In genomic region chr3:124274928-124275609, GRCm38 (mm10) we compare ENCODE assay signal across 9 mouse cellular contexts. TPM values are rescaled to one million over a fixed set of nuclear protein-coding genes. Genes with fewer than 3 reads are reported as not detected.
DNase-seq lines count a peak whose midpoint lies in the region; ATAC-seq and TF ChIP-seq lines count a peak whose summit lies in the region.
"Not testable (repeated sequence)": the region's sequence is repeated elsewhere in the genome, so short reads cannot be mapped to it uniquely, and the experiment has no call there.
"Had no signal": no experiment of that assay in that cellular context is flagged by ENCODE, and none has a peak within 500 bp of the region (broad histone marks: within the 10 kb centered on the region; RNA-seq: fewer than 3 reads in every experiment).

No protein-coding gene starts in this region.

- not testable (repeated sequence) for H3K9ac ChIP-seq in CH12.LX (ENCODE audit: insufficient read depth, low read depth); heart, adult 2 months (ENCODE audit: low read depth, low read length); intestine, embryonic 14.5 days (ENCODE audit: low read length)

- WGBS in embryonic facial prominence, embryonic 10.5 days: 14% methylated on average over 13 of the region's 13 CpGs
- WGBS in heart, adult 2 months: 11% methylated on average over 13 of the region's 13 CpGs
- 13% methylated on average over 13 of the region's 13 CpGs for WGBS in intestine, embryonic 14.5 days

- peak; percentile 47; the same call in 1 of the 2 replicates for ATAC-seq in intestine, embryonic 14.5 days (replicated peaks; ENCODE audit: low FRiP score, low TSS enrichment, low read depth)
- ATAC-seq in megakaryocyte-erythroid progenitor cell, adult 5-6 weeks (replicated peaks; ENCODE audit: low FRiP score, low TSS enrichment, poor library complexity, severe bottlenecking): peak; percentile 81

- in situ Hi-C loops in CH12.LX (cut with MboI; ENCODE audit: low pct_ligation_motif_present, low pct_unique_long_range_greater_than_20kb, low sequenced_read_pairs): not testable (repeated sequence)

- not testable (repeated sequence) for H3K4me2 ChIP-seq in CH12.LX (ENCODE audit: insufficient read depth, low read depth, poor library complexity, severe bottlenecking)
- peak overlapping the region; percentile 29; the same call in 1 of the 2 replicates for H3K4me2 ChIP-seq in intestine, embryonic 14.5 days (ENCODE audit: low read length)

- H3K4me3 ChIP-seq in CH12.LX (replicated peaks in 1 of 3; ENCODE audit: low read depth in 2 of 3, low read length in 2 of 3, poor library complexity in 1 of 3); embryonic facial prominence, embryonic 10.5 days; heart, adult 2 months; intestine, embryonic 14.5 days (ENCODE audit: low read depth, low read length): not testable (repeated sequence)

- not testable (repeated sequence) for H3K27me3 ChIP-seq in CH12.LX (replicated peaks); embryonic facial prominence, embryonic 10.5 days (replicated peaks; ENCODE audit: low read depth, poor library complexity, severe bottlenecking); heart, adult 2 months (ENCODE audit: control insufficient read depth, insufficient read depth, low read length); intestine, embryonic 14.5 days (replicated peaks; ENCODE audit: control insufficient read depth, insufficient read depth, low read length)

- not testable (repeated sequence) for TF ChIP-seq POLR2A in CH12.LX (IDR thresholded peaks at IDR 0.05; ENCODE audit: low read depth, low read length); heart, adult 2 months (IDR thresholded peaks at IDR 0.05; ENCODE audit: insufficient read depth, low read depth, low read length)

- intact Hi-C loops in heart, adult 2 months (cut with DNase I): loop anchor here (1.0 kb wide), 1 partner anchor 759 kb away; no protein-coding TSS in a partner anchor

- peak in 1 of 2 experiments; percentile 48; a peak in 1 of 4 replicates for TF ChIP-seq CTCF in CH12.LX (conservative IDR thresholded peaks at IDR 0.05 in 1 of 2, IDR thresholded peaks at IDR 0.05 in 1 of 2; ENCODE audit: low read depth in 2 of 2, low read length in 2 of 2)
- peak; percentile 78 for TF ChIP-seq CTCF in heart, adult 2 months (IDR thresholded peaks at IDR 0.05)

- dilution Hi-C loops in CH12.LX (cut with MboI; ENCODE audit: extremely low pct_ligation_motif_present, extremely low pct_unique_long_range_greater_than_20kb, low sequenced_read_pairs): not testable (repeated sequence)

- H3K36me3 ChIP-seq in CH12.LX (replicated peaks in 1 of 2; ENCODE audit: control insufficient read depth in 1 of 2, insufficient read depth in 1 of 2, low read length in 1 of 2); embryonic facial prominence, embryonic 10.5 days (replicated peaks); heart, adult 2 months (ENCODE audit: control insufficient read depth, insufficient read depth, low read length); intestine, embryonic 14.5 days (ENCODE audit: control insufficient read depth, insufficient read depth, low read length): not testable (repeated sequence)

- TF ChIP-seq EP300 in CH12.LX (IDR thresholded peaks at IDR 0.05; ENCODE audit: low read length): not testable (repeated sequence)
- TF ChIP-seq EP300 in heart, adult 2 months (IDR thresholded peaks at IDR 0.05; ENCODE audit: insufficient read depth, low read depth, low read length): 0 out of 2 replicates have a peak, but pooled peaks have one; percentile 13

- peak; percentile 45 for TF ChIP-seq RAD21 in CH12.LX (IDR thresholded peaks at IDR 0.05; ENCODE audit: low read depth, low read length)

- not testable (repeated sequence) for DNase-seq in CH12.LX (ENCODE audit: extremely low read depth)
- peak; percentile 46 for DNase-seq in brain, embryonic 18.5 days (ENCODE audit: low read depth, low spot score)
- DNase-seq in embryonic facial prominence, embryonic 10.5 days (ENCODE audit: low spot score): peak; percentile 56
- DNase-seq in heart, adult 2 months: peak in 1 of 2 experiments; percentile 29
- peak; percentile 65 for DNase-seq in intestine, embryonic 14.5 days (ENCODE audit: low spot score)
- peak; percentile 23 for DNase-seq in left cerebral cortex, adult 11 months (ENCODE audit: low spot score)
- peak; percentile 31 to 64 for DNase-seq in right cerebral cortex, adult 2 months (ENCODE audit: low spot score in 2 of 2)

- H3K27ac ChIP-seq in CH12.LX (ENCODE audit: insufficient read depth, low read depth); embryonic facial prominence, embryonic 10.5 days (replicated peaks); heart, adult 2 months; intestine, embryonic 14.5 days (ENCODE audit: low read depth): not testable (repeated sequence)

- H3K79me2 ChIP-seq in CH12.LX (replicated peaks; ENCODE audit: control insufficient read depth, extremely low read depth, insufficient read depth, poor library complexity, severe bottlenecking); heart, adult 2 months (replicated peaks; ENCODE audit: control insufficient read depth, insufficient read depth, low read length): not testable (repeated sequence)

- peaks cover 22% of the 10 kb centered on the region for H3K9me3 ChIP-seq in CH12.LX (replicated peaks; ENCODE audit: low read length)
- not testable (repeated sequence) for H3K9me3 ChIP-seq in embryonic facial prominence, embryonic 10.5 days; intestine, embryonic 14.5 days (ENCODE audit: control insufficient read depth, low read length)

- H3K4me1 ChIP-seq in CH12.LX (ENCODE audit: control insufficient read depth in 1 of 2, insufficient read depth in 2 of 2); embryonic facial prominence, embryonic 10.5 days; heart, adult 2 months (ENCODE audit: control insufficient read depth, insufficient read depth, low read length); intestine, embryonic 14.5 days (replicated peaks; ENCODE audit: control insufficient read depth, insufficient read depth, low read length): not testable (repeated sequence)

TF ChIP-seq in CH12.LX, 34 proteins besides CTCF, POLR2A, EP300 and RAD21:
- peak; percentile 19 for TF ChIP-seq SMC3 (IDR thresholded peaks at IDR 0.05; ENCODE audit: low read depth, low read length)
TF ChIP-seq in CH12.LX: peak in this region for 1; not testable (repeated sequence) for 33.

RNA-seq across cellular contexts. Expression of gene Tram1l1, which starts 45.6 kb away (rescaled TPM):
- total RNA-seq in CH12.LX (2012; rRNA removed) (not detected in 2 replicates), CH12.LX (2014; rRNA removed) (not detected in 2 replicates)
- polyA plus RNA-seq in CH12.LX (2012; ENCODE audit: insufficient read length, low read depth): not detected in 2 replicates
- 10.9 TPM in 2 replicates for polyA plus RNA-seq in embryonic facial prominence, embryonic 10.5 days (2016; fragmentation: Nextera tagmentation; extraction: Ambion mirVana)
- under 1 TPM; 0.05 to 0.14 TPM for total RNA-seq in heart, adult 2 months (2021)
- polyA plus RNA-seq in heart, adult 2 months (2012; rRNA removed): 0.14 and 0.26 TPM in 2 replicates
- polyA plus RNA-seq in intestine, embryonic 14.5 days (2014; fragmentation: Nextera tagmentation; extraction: Ambion mirVana): 7.8 and 8.3 TPM in 2 replicates
- total RNA-seq in megakaryocyte-erythroid progenitor cell, adult 5-6 weeks (2014; fragmentation: Nextera tagmentation): not detected in 2 replicates
- total RNA-seq in megakaryocyte-erythroid progenitor cell, adult 5-6 weeks (2017): not detected in 2 replicates
- polyA plus RNA-seq: CD4-positive, CD25-positive, alpha-beta regulatory T cell, adult 4 months had no signal
